Mouse (Mus musculus) heart, postnatal 0 days (tissue): ENCODE data around the gene Ccdc12.

ENCODE experiments used
- CTCF ChIP-seq: IDR thresholded peaks from 2 replicates; pipeline ENCODE4 v1.5.1; 2016; ENCODE audit warnings: antibody characterized with exemption, control low read depth, low read depth
- EP300 ChIP-seq: IDR thresholded peaks from 2 replicates; pipeline ENCODE4 v1.6.1; 2016; ENCODE audit warnings: antibody characterized with exemption, low read depth

DNA sequence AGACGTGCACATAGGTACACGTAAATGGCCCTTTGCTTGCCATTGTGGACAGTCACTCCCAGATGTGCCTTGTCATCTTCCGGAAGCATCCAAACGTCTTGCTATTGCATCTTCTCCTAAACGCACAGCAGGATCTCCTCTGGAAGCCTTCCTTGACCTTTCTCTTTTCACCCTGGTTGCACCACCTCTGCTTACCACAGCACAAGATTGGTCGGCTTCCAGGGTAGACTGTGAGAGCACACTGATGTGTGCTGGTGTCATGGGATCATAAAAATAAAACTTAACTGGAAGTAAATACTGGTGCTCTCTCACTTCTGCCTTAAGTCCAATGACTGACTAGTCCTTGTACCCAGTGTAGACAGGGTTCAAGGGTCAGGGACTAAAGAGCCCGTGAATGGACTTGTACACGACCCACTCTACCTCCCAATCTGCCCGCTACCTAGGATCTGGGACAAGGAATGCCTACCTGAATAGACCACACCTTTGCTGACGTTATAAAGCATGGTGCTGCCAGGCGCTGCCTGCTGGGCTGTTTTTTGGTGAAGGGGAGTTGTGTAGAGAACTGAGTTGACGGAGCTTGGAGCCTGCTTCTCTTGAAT, 33.6 kb upstream of the Ccdc12 start:
- no peak for TF ChIP-seq CTCF
- no peak for TF ChIP-seq EP300
